Mouse (Mus musculus) liver, embryonic 15.5 days (tissue): Measurements from ENCODE around the gene Cldn7. TPM values are rescaled to one million over a fixed set of nuclear protein-coding genes. Genes with fewer than 3 reads are reported as not detected.
A peak's percentile ranks its signal among the peaks of the same experiment; 100 is the strongest.
"Not testable (repeated sequence)": the region's sequence is repeated elsewhere in the genome, so short reads cannot be mapped to it uniquely, and the experiment has no call there.

Experiments
- ATAC-seq: fragments of 200-750 bp; cut with Nextera tagmentation; 2 replicates; pipeline ENCODE4 v1.8.0; 2017; ENCODE audit warnings: moderate number of reproducible peaks, mild to moderate bottlenecking, moderate library complexity; ENCODE audit not compliant: insufficient read depth
- H3K27ac ChIP-seq: fragments of 300-500 bp; sonication (generic); replicated peaks from 2 replicates; pipeline ENCODE4 v1.5.1; 2015; ENCODE audit warnings: mild to moderate bottlenecking, inconsistent platforms
- H3K27me3 ChIP-seq: fragments of 300-500 bp; sonication (generic); 2 replicates; pipeline ENCODE4 v1.6.1; 2015; ENCODE audit warnings: mild to moderate bottlenecking, inconsistent platforms
- H3K36me3 ChIP-seq: fragments of 300-500 bp; sonication (generic); replicated peaks from 2 replicates; pipeline ENCODE4 v1.6.1; 2015; ENCODE audit warnings: moderate library complexity, mild to moderate bottlenecking, inconsistent platforms
- H3K4me1 ChIP-seq: fragments of 300-500 bp; sonication (generic); replicated peaks from 2 replicates; pipeline ENCODE4 v1.6.1; 2015; ENCODE audit warnings: inconsistent platforms
- H3K4me2 ChIP-seq: fragments of 300-500 bp; sonication (generic); 2 replicates; pipeline ENCODE4 v1.6.1; 2015; ENCODE audit warnings: moderate library complexity, mild to moderate bottlenecking, inconsistent platforms
- H3K4me3 ChIP-seq: fragments of 300-500 bp; sonication (generic); replicated peaks from 2 replicates; pipeline ENCODE4 v1.5.1; 2015; ENCODE audit warnings: mild to moderate bottlenecking, inconsistent platforms
- H3K9ac ChIP-seq: fragments of 300-500 bp; sonication (generic); 2 replicates; pipeline ENCODE4 v1.6.1; 2015; ENCODE audit warnings: moderate library complexity, mild to moderate bottlenecking, inconsistent platforms
- H3K9me3 ChIP-seq: fragments of 300-500 bp; sonication (generic); replicated peaks from 2 replicates; pipeline ENCODE4 v1.6.1; 2016; ENCODE audit warnings: inconsistent platforms
- WGBS: fragments of 180-500 bp; shearing (Covaris S2); methylation state at CpG from one replicate; pipeline ENCODE4 v1.1.7; 2015; ENCODE audit warnings: mixed read lengths; ENCODE audit not compliant: insufficient replicate concordance; 5-methylcytosine and 5-hydroxymethylcytosine counted together
- polyA plus RNA-seq: library from polyadenylated mRNA; unstranded; fragments of >200 nt; fragmentation: Nextera tagmentation; extraction: Ambion mirVana; gene quantifications from 2 replicates; pipeline ENCODE4 v1.2.1, GENCODE M21; 2015

Cldn7 gene
- polyA plus RNA-seq, 1 experiment from 2014 or later: 4.5 TPM

- H3K4me3 ChIP-seq: peak within 1 kb of the TSS; percentile 88
- peaks cover 56% of the 10 kb centered on the region for H3K4me1 ChIP-seq
- ATAC-seq: peak; percentile 90
- peaks cover 32% of the 10 kb centered on the region for H3K36me3 ChIP-seq
- WGBS: under 1% methylated on average over 78 of the region's 78 CpGs
- peak within 1 kb of the TSS; percentile 90 for H3K4me2 ChIP-seq
- no peaks in the 10 kb centered on the region for H3K9me3 ChIP-seq
- H3K9ac ChIP-seq: peak within 1 kb of the TSS; percentile 97
- H3K27ac ChIP-seq: peak within 1 kb of the TSS; percentile 97
- H3K27me3 ChIP-seq: no peaks in the 10 kb centered on the region
These were observed 43.2 kb upstream of the Cldn7 start, which contains the start of gene Eif5a for GRCm38 (mm10) chr11:69921114-69922011. Gene Eif5a, minus strand, starts transcription at chr11:69921958.

GRCm38 (mm10) chr11:69922012-69922756 lies 42.4 kb upstream of the Cldn7 start:
- peaks cover 48% of the 10 kb centered on the region for H3K4me1 ChIP-seq
- peak overlapping the region; percentile 88 for H3K4me3 ChIP-seq
- no peak for ATAC-seq
- no peaks in the 10 kb centered on the region for H3K27me3 ChIP-seq
- H3K9me3 ChIP-seq: no peaks in the 10 kb centered on the region
- peak overlapping the region; percentile 67 for H3K9ac ChIP-seq
- peak overlapping the region; percentile 90 for H3K4me2 ChIP-seq
- H3K36me3 ChIP-seq: peaks cover 23% of the 10 kb centered on the region
- WGBS: 3% methylated on average over 12 of the region's 12 CpGs
- H3K27ac ChIP-seq: peak overlapping the region; percentile 97

- peak overlapping the region; percentile 97 for H3K27ac ChIP-seq
- peaks cover 17% of the 10 kb centered on the region for H3K36me3 ChIP-seq
- H3K9me3 ChIP-seq: no peaks in the 10 kb centered on the region
- peak overlapping the region; percentile 88 for H3K4me3 ChIP-seq
- ATAC-seq: no peak
- H3K4me2 ChIP-seq: peak overlapping the region; percentile 90
- no peaks in the 10 kb centered on the region for H3K27me3 ChIP-seq
- 62% methylated on average over 3 of the region's 3 CpGs for WGBS
- peak overlapping the region; percentile 67 for H3K9ac ChIP-seq
- peaks cover 41% of the 10 kb centered on the region for H3K4me1 ChIP-seq
These were observed 41.8 kb upstream of the Cldn7 start for GRCm38 (mm10) chr11:69922796-69923195.

- Histone ChIP-seq H3K4me3 (no peak overlapping the region), H3K4me2 (no peak overlapping the region), H3K4me1 (peaks cover 21% of the 10 kb centered on the region), H3K27me3 (no peaks in the 10 kb centered on the region), H3K9me3 (no peaks in the 10 kb centered on the region), H3K36me3 (no peaks in the 10 kb centered on the region), H3K9ac (no peak overlapping the region), H3K27ac (no peak overlapping the region)
- no peak for ATAC-seq
- WGBS: 84% methylated on average over 2 of the region's 2 CpGs
These were observed 37.1 kb upstream of the Cldn7 start for GRCm38 (mm10) chr11:69927501-69927900.

- H3K9me3 ChIP-seq: no peaks in the 10 kb centered on the region
- H3K4me1 ChIP-seq: peaks cover 15% of the 10 kb centered on the region
- H3K4me3 ChIP-seq: no peak overlapping the region
- H3K4me2 ChIP-seq: no peak overlapping the region
- no peak overlapping the region for H3K27ac ChIP-seq
- H3K9ac ChIP-seq: no peak overlapping the region
- H3K36me3 ChIP-seq: no peaks in the 10 kb centered on the region
- no peak for ATAC-seq
- H3K27me3 ChIP-seq: peaks cover 9% of the 10 kb centered on the region
- 35% methylated on average over 4 of the region's 4 CpGs for WGBS
These were observed 34.9 kb upstream of the Cldn7 start for GRCm38 (mm10) chr11:69929712-69930111.

GRCm38 (mm10) chr11:69930176-69930575 lies 34.4 kb upstream of the Cldn7 start:
- H3K4me1 ChIP-seq: peaks cover 20% of the 10 kb centered on the region
- not testable (repeated sequence) for ATAC-seq

GRCm38 (mm10) chr11:69930967-69931537 lies 33.5 kb upstream of the Cldn7 start:
- no peak overlapping the region for H3K9ac ChIP-seq
- H3K27ac ChIP-seq: no peak overlapping the region
- H3K27me3 ChIP-seq: peaks cover 22% of the 10 kb centered on the region
- no peaks in the 10 kb centered on the region for H3K9me3 ChIP-seq
- no peak overlapping the region for H3K4me2 ChIP-seq
- H3K4me1 ChIP-seq: peaks cover 29% of the 10 kb centered on the region
- no peaks in the 10 kb centered on the region for H3K36me3 ChIP-seq
- 43% methylated on average over 3 of the region's 3 CpGs for WGBS
- no peak for ATAC-seq
- no peak overlapping the region for H3K4me3 ChIP-seq

More at GRCm38 (mm10) chr11:69930176-69930575, 34.4 kb upstream of the Cldn7 start:
- not testable (repeated sequence) for H3K27ac ChIP-seq, H3K4me3 ChIP-seq, H3K9ac ChIP-seq, H3K36me3 ChIP-seq, H3K4me2 ChIP-seq, H3K9me3 ChIP-seq
- WGBS: 79% methylated on average over 8 of the region's 8 CpGs
- H3K27me3 ChIP-seq: peaks cover 13% of the 10 kb centered on the region

GRCm38 (mm10) chr11:69931769-69932168 lies 32.8 kb upstream of the Cldn7 start:
- 43% methylated on average over 8 of the region's 8 CpGs for WGBS
- H3K9me3 ChIP-seq: no peaks in the 10 kb centered on the region
- H3K4me1 ChIP-seq: peaks cover 36% of the 10 kb centered on the region
- no peak overlapping the region for H3K9ac ChIP-seq
- no peak overlapping the region for H3K4me2 ChIP-seq
- ATAC-seq: no peak
- no peak overlapping the region for H3K4me3 ChIP-seq
- H3K27ac ChIP-seq: no peak overlapping the region; the same call in 1 of the 2 replicates
- H3K36me3 ChIP-seq: no peaks in the 10 kb centered on the region
- peaks cover 29% of the 10 kb centered on the region for H3K27me3 ChIP-seq

- no peaks in the 10 kb centered on the region for H3K36me3 ChIP-seq
- no peak for ATAC-seq
- H3K4me1 ChIP-seq: peaks cover 36% of the 10 kb centered on the region
- WGBS: 33% methylated on average over 3 of the region's 3 CpGs
- no peak overlapping the region for H3K4me3 ChIP-seq
- no peaks in the 10 kb centered on the region for H3K9me3 ChIP-seq
- H3K9ac ChIP-seq: no peak overlapping the region
- peaks cover 34% of the 10 kb centered on the region for H3K27me3 ChIP-seq
- H3K27ac ChIP-seq: no peak overlapping the region
- H3K4me2 ChIP-seq: no peak overlapping the region
These were observed 32.3 kb upstream of the Cldn7 start for GRCm38 (mm10) chr11:69932254-69932653.

- peaks cover 42% of the 10 kb centered on the region for H3K27me3 ChIP-seq
- no peak overlapping the region for H3K4me3 ChIP-seq
- 42% methylated on average over 4 of the region's 4 CpGs for WGBS
- no peaks in the 10 kb centered on the region for H3K36me3 ChIP-seq
- no peak overlapping the region for H3K27ac ChIP-seq
- H3K4me1 ChIP-seq: peaks cover 36% of the 10 kb centered on the region
- H3K9ac ChIP-seq: no peak overlapping the region
- no peaks in the 10 kb centered on the region for H3K9me3 ChIP-seq
- no peak overlapping the region for H3K4me2 ChIP-seq
- no peak for ATAC-seq
These were observed 31.5 kb upstream of the Cldn7 start for GRCm38 (mm10) chr11:69933066-69933465.

- H3K9ac ChIP-seq: no peak overlapping the region
- peak overlapping the region; percentile 92 for H3K4me2 ChIP-seq
- peaks cover 53% of the 10 kb centered on the region for H3K27me3 ChIP-seq
- no peaks in the 10 kb centered on the region for H3K36me3 ChIP-seq
- peak; percentile 43 for ATAC-seq
- H3K27ac ChIP-seq: no peak overlapping the region
- H3K4me1 ChIP-seq: peaks cover 46% of the 10 kb centered on the region
- WGBS: 1% methylated on average over 18 of the region's 18 CpGs
- peak overlapping the region; percentile 57 for H3K4me3 ChIP-seq
- H3K9me3 ChIP-seq: no peaks in the 10 kb centered on the region
These were observed 30.4 kb upstream of the Cldn7 start for GRCm38 (mm10) chr11:69934169-69934568.
